In the genomic region with DNA sequence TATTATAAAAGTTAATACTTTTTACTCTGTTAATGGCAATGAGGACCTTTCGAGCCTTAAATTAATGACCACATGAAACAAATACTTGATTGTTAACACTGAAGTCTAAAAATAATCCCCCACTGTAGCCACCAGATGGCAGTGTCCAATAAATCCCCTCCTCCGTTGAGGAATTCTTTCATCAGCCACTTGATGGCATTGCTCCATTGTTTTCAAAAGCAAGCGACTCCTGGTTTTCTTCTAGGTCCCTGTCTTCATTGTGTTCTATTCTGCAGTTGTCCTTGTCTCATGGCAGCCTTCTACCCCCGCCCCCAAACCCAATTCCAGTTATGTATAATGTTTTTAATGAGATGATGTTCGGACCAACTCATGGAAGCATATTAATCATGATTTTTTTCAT, we compare ENCODE assay signal across 8 mouse cellular contexts.
DNase-seq lines count a peak whose midpoint lies in the region; ATAC-seq and TF ChIP-seq lines count a peak whose summit lies in the region.

No protein-coding gene starts in this region.

- TF ChIP-seq CTCF in cortical plate, adult 2 months (IDR thresholded peaks at IDR 0.05; ENCODE audit: extremely low read depth, insufficient read depth, low read length) = peak; percentile 84

- no peak for TF ChIP-seq POLR2A in cortical plate, adult 2 months (IDR thresholded peaks at IDR 0.05; ENCODE audit: extremely low read depth, insufficient read depth, low read length)

- 18% methylated on average over 5 of the region's 5 CpGs for WGBS in kidney, embryonic 16.5 days
- WGBS in hindbrain, embryonic 11.5 days = 20% methylated on average over 5 of the region's 5 CpGs
- WGBS in limb, embryonic 10.5 days = 23% methylated on average over 5 of the region's 5 CpGs
- 14% methylated on average over 5 of the region's 5 CpGs for WGBS in neural tube, embryonic 15.5 days

- no peaks in the 10 kb centered on the region for H3K4me1 ChIP-seq in kidney, embryonic 16.5 days (ENCODE audit: insufficient read depth, low read length)
- H3K4me1 ChIP-seq in cortical plate, adult 2 months (ENCODE audit: control insufficient read depth, insufficient read depth, low read length) = no peaks in the 10 kb centered on the region
- H3K4me1 ChIP-seq in hindbrain, embryonic 11.5 days (replicated peaks; ENCODE audit: control insufficient read depth, insufficient read depth, low read length) = no peaks in the 10 kb centered on the region
- H3K4me1 ChIP-seq in limb, embryonic 10.5 days = no peaks in the 10 kb centered on the region
- H3K4me1 ChIP-seq in neural tube, embryonic 15.5 days = no peaks in the 10 kb centered on the region

- no peaks in the 10 kb centered on the region for H3K9me3 ChIP-seq in kidney, embryonic 16.5 days (ENCODE audit: low read length)
- H3K9me3 ChIP-seq in hindbrain, embryonic 11.5 days (ENCODE audit: control insufficient read depth, low read length) = no peaks in the 10 kb centered on the region
- no peaks in the 10 kb centered on the region for H3K9me3 ChIP-seq in limb, embryonic 10.5 days (replicated peaks)
- H3K9me3 ChIP-seq in neural tube, embryonic 15.5 days (replicated peaks) = no peaks in the 10 kb centered on the region

- no peak overlapping the region for H3K4me3 ChIP-seq in kidney, embryonic 16.5 days (ENCODE audit: low read length)
- no peak overlapping the region for H3K4me3 ChIP-seq in cortical plate, adult 2 months (ENCODE audit: insufficient read depth, low read length)
- H3K4me3 ChIP-seq in hindbrain, embryonic 11.5 days (ENCODE audit: low read depth, low read length) = no peak overlapping the region
- H3K4me3 ChIP-seq in limb, embryonic 10.5 days = no peak overlapping the region
- H3K4me3 ChIP-seq in neural tube, embryonic 15.5 days (replicated peaks) = no peak overlapping the region

- DNase-seq in kidney, adult 8-10 months = peak; percentile 6 to 19
- peak; percentile 74 for DNase-seq in R1 (ENCODE audit: low read depth, low spot score)
- peak; percentile 72 for DNase-seq in hindbrain, embryonic 11.5 days (ENCODE audit: low spot score)
- peak; percentile 55 for DNase-seq in limb, embryonic 10.5 days (ENCODE audit: low spot score)
- DNase-seq in thymus, postnatal 4 days = no peak

- H3K27ac ChIP-seq in kidney, embryonic 16.5 days (ENCODE audit: low read length) = no peak overlapping the region
- H3K27ac ChIP-seq in cortical plate, adult 2 months (ENCODE audit: insufficient read depth, low read length) = no peak overlapping the region
- no peak overlapping the region for H3K27ac ChIP-seq in hindbrain, embryonic 11.5 days (ENCODE audit: low read depth, low read length)
- no peak overlapping the region for H3K27ac ChIP-seq in limb, embryonic 10.5 days
- H3K27ac ChIP-seq in neural tube, embryonic 15.5 days (replicated peaks) = no peak overlapping the region

- no peaks in the 10 kb centered on the region for H3K27me3 ChIP-seq in kidney, embryonic 16.5 days (ENCODE audit: insufficient read depth, low read length)
- no peaks in the 10 kb centered on the region for H3K27me3 ChIP-seq in hindbrain, embryonic 11.5 days (ENCODE audit: control insufficient read depth, insufficient read depth, low read length)
- H3K27me3 ChIP-seq in limb, embryonic 10.5 days (ENCODE audit: low read depth, poor library complexity, severe bottlenecking) = no peaks in the 10 kb centered on the region
- H3K27me3 ChIP-seq in neural tube, embryonic 15.5 days (replicated peaks) = no peaks in the 10 kb centered on the region

- no peak overlapping the region for H3K9ac ChIP-seq in kidney, embryonic 16.5 days (replicated peaks; ENCODE audit: low read length)
- no peak overlapping the region for H3K9ac ChIP-seq in hindbrain, embryonic 11.5 days (ENCODE audit: low read depth, low read length)
- no peak overlapping the region for H3K9ac ChIP-seq in neural tube, embryonic 15.5 days (replicated peaks)

- no peak overlapping the region for H3K4me2 ChIP-seq in kidney, embryonic 16.5 days (replicated peaks; ENCODE audit: low read depth, low read length)
- H3K4me2 ChIP-seq in hindbrain, embryonic 11.5 days (replicated peaks; ENCODE audit: low read depth, low read length) = no peak overlapping the region
- no peak overlapping the region for H3K4me2 ChIP-seq in neural tube, embryonic 15.5 days

- no peak for ATAC-seq in kidney, embryonic 16.5 days (ENCODE audit: low FRiP score, low TSS enrichment)
- no peak; the same call in 1 of the 2 replicates for ATAC-seq in hindbrain, embryonic 11.5 days (ENCODE audit: low FRiP score)
- ATAC-seq in neural tube, embryonic 15.5 days (ENCODE audit: low FRiP score) = peak; percentile 68; the same call in 1 of the 2 replicates

- no peaks in the 10 kb centered on the region for H3K36me3 ChIP-seq in kidney, embryonic 16.5 days (ENCODE audit: insufficient read depth, low read length)
- H3K36me3 ChIP-seq in hindbrain, embryonic 11.5 days (ENCODE audit: control insufficient read depth, insufficient read depth, low read length) = no peaks in the 10 kb centered on the region
- H3K36me3 ChIP-seq in limb, embryonic 10.5 days = no peaks in the 10 kb centered on the region
- no peaks in the 10 kb centered on the region for H3K36me3 ChIP-seq in neural tube, embryonic 15.5 days
